Mouse (Mus musculus): Measurements from ENCODE around the gene Arhgdib.

Gene Arhgdib

DNA sequence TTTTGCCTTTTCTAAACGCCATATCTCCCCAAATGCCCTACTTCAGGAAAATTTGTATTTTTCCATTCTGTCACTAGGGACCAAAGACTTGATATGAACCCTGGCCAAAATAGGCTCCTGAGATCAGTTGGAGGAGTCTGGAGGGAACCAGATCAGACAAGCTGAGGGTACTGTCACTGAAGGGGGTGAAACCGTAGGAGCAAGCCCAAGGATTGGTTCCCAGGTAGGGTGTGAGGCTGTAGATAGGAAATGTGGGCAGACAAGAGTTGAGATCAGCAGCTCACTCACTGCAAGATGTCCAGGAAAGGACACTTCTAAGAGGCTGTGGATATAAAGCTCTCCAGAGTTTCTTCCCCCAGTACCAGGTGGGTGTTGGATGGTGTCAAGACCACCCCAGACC, 49.7 kb downstream of the Arhgdib start:
- no peak for DNase-seq (ENCODE audit: inconsistent age in 2 of 2, low spot score in 1 of 2)

- DNase-seq (ENCODE audit: inconsistent age in 2 of 2, low spot score in 1 of 2) = no peak
Observed at GRCm38 (mm10) chr6:136889554-136889953, 52.1 kb downstream of the Arhgdib start.

DNA sequence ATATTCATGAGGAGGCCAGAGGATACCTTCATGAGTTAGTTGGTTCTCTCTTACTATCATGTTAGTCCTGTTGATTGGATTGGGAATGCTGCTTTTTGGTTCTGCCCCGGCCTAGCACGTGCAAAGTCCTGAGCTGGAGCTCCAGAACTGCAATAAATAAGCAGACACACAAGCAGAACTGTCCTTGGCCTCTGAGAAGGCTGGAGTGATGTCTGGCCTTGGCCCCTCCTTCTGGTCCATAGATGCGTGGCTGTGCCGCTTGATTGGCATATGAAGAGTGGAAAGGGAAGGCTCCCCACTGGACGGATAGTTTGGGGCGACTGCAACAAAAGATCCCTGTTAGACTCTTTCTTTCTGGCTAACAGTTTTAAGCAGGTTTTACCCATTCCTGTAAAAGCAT, 52.6 kb downstream of the Arhgdib start:
- DNase-seq (ENCODE audit: inconsistent age in 2 of 2, low spot score in 1 of 2) = peak; percentile 47 to 73

- peak; percentile 78 to 88 for DNase-seq (ENCODE audit: inconsistent age in 2 of 2, low spot score in 1 of 2)
Observed at GRCm38 (mm10) chr6:136887854-136888253, 53.8 kb downstream of the Arhgdib start.

GRCm38 (mm10) chr6:136884766-136885165, 56.9 kb downstream of the Arhgdib start:
- DNase-seq (ENCODE audit: inconsistent age in 2 of 2, low spot score in 1 of 2) = peak in 1 of 2 experiments; percentile 36

GRCm38 (mm10) chr6:136883961-136884360, 57.7 kb downstream of the Arhgdib start:
- no peak for DNase-seq (ENCODE audit: inconsistent age in 2 of 2, low spot score in 1 of 2)

- DNase-seq (ENCODE audit: inconsistent age in 2 of 2, low spot score in 1 of 2) = no peak
Observed at GRCm38 (mm10) chr6:136883431-136883915, 58.2 kb downstream of the Arhgdib start.

- no peak for DNase-seq (ENCODE audit: inconsistent age in 2 of 2, low spot score in 1 of 2)
Observed at GRCm38 (mm10) chr6:136881678-136882077, 60.0 kb downstream of the Arhgdib start.

GRCm38 (mm10) chr6:136875670-136876069, 66.0 kb downstream of the Arhgdib start, which contains the start of gene Mgp:
Gene Mgp (minus strand): TSS chr6:136875823.
- DNase-seq (ENCODE audit: inconsistent age in 2 of 2, low spot score in 1 of 2) = no peak

- peak in 1 of 2 experiments; percentile 54 for DNase-seq (ENCODE audit: inconsistent age in 2 of 2, low spot score in 1 of 2)
Observed at GRCm38 (mm10) chr6:136874599-136874998, 67.1 kb downstream of the Arhgdib start.
